Mouse (Mus musculus) forebrain, embryonic 12.5 days (tissue): ENCODE data around the gene Agpat4. TPM values are rescaled to one million over a fixed set of nuclear protein-coding genes. Genes with fewer than 3 reads are reported as not detected.

Source experiments
- ATAC-seq: fragments of 200-750 bp; cut with Nextera tagmentation; 2 replicates; pipeline ENCODE4 v1.8.0; 2017; ENCODE audit warnings: moderate TSS enrichment; ENCODE audit not compliant: low FRiP score
- H3K27ac ChIP-seq: fragments of 300-500 bp; sonication (generic); 2 replicates; pipeline ENCODE4 v1.5.1; 2016; ENCODE audit warnings: mild to moderate bottlenecking
- H3K27me3 ChIP-seq: fragments of 300-500 bp; sonication (generic); 2 replicates; pipeline ENCODE4 v1.6.1; 2016; ENCODE audit warnings: mild to moderate bottlenecking
- H3K36me3 ChIP-seq: fragments of 300-500 bp; sonication (generic); replicated peaks from 2 replicates; pipeline ENCODE4 v1.6.1; 2016; ENCODE audit warnings: mild to moderate bottlenecking
- H3K4me1 ChIP-seq: fragments of 300-500 bp; sonication (generic); 2 replicates; pipeline ENCODE4 v1.6.1; 2016
- H3K4me2 ChIP-seq: fragments of 300-500 bp; sonication (generic); 2 replicates; pipeline ENCODE4 v1.6.1; 2016; ENCODE audit warnings: mild to moderate bottlenecking, moderate library complexity
- H3K4me3 ChIP-seq: fragments of 300-500 bp; sonication (generic); replicated peaks from 2 replicates; pipeline ENCODE4 v1.5.1; 2016; ENCODE audit warnings: mild to moderate bottlenecking
- H3K9ac ChIP-seq: fragments of 300-500 bp; sonication (generic); 2 replicates; pipeline ENCODE4 v1.6.1; 2016; ENCODE audit warnings: mild to moderate bottlenecking
- H3K9me3 ChIP-seq: fragments of 300-500 bp; sonication (generic); 2 replicates; pipeline ENCODE4 v1.6.1; 2016
- WGBS: fragments of 180-500 bp; shearing (Covaris S2); methylation state at CpG from one replicate; pipeline ENCODE4 v1.1.7; 2016; 5-methylcytosine and 5-hydroxymethylcytosine counted together
- polyA plus RNA-seq: library from polyadenylated mRNA; unstranded; fragments of >200 nt; fragmentation: Nextera tagmentation; extraction: Ambion mirVana; gene quantifications from 2 replicates; pipeline ENCODE4 v1.2.1, GENCODE M21; 2016

Gene Agpat4
- polyA plus RNA-seq, 1 experiment from 2014 or later, result 40.9 TPM

DNA sequence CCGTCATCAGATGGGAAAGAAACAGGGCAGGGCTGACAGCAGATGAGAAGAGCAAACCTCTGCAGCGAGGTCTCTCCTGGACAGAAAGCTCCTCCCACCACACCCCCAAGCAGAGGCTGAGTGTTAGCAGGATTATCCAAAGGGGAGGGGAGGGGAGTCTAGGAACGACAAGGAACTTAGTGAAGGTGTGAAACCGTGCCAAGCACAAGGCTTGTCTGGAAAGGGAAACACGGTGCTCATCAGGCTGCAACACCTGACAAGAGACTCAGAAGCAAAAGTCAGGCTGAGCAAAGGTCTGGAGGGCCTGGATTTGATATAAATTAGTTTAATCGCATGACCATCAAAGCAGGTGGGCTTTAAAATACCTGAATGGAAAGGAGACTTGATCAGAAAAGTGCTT lies 140.0 kb downstream of the Agpat4 start:
- 78% methylated on average over 6 of the region's 6 CpGs for WGBS
- H3K9ac ChIP-seq, result no peak overlapping the region
- H3K36me3 ChIP-seq, result peaks cover 84% of the 10 kb centered on the region

DNA sequence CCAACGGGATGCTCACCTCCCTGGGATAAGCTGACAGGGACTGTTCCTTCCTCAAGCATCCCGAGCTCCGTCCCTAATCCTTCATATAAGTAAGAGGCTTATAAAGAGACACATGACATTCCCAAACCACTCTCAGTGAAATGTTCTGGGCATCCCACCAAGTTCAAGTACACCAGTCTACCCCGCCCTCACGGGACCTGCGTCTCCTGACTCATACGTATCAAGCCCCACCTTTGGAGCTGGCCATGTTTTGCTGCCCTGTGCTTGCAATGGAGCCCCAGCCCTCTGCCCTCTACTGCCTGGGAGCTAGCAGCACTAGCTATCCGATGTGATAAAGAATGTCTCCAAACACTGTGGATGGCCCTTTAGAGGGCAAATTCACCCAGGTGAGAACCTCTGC lies 141.5 kb downstream of the Agpat4 start:
- H3K4me2 ChIP-seq, result no peak overlapping the region
- H3K36me3 ChIP-seq, result peaks cover 73% of the 10 kb centered on the region
- no peak overlapping the region for H3K4me3 ChIP-seq
- H3K27ac ChIP-seq, result no peak overlapping the region
- WGBS, result 93% methylated on average over 8 of the region's 8 CpGs
- H3K9me3 ChIP-seq, result no peaks in the 10 kb centered on the region
- no peaks in the 10 kb centered on the region for H3K27me3 ChIP-seq
- H3K4me1 ChIP-seq, result no peaks in the 10 kb centered on the region
- no peak overlapping the region for H3K9ac ChIP-seq
- ATAC-seq, result no peak

More for the DNA sequence above, 140.0 kb downstream of the Agpat4 start:
- no peaks in the 10 kb centered on the region for H3K27me3 ChIP-seq
- no peak for ATAC-seq
- H3K4me3 ChIP-seq, result no peak overlapping the region
- no peaks in the 10 kb centered on the region for H3K4me1 ChIP-seq
- no peak overlapping the region for H3K27ac ChIP-seq
- no peak overlapping the region for H3K4me2 ChIP-seq
- no peaks in the 10 kb centered on the region for H3K9me3 ChIP-seq

DNA sequence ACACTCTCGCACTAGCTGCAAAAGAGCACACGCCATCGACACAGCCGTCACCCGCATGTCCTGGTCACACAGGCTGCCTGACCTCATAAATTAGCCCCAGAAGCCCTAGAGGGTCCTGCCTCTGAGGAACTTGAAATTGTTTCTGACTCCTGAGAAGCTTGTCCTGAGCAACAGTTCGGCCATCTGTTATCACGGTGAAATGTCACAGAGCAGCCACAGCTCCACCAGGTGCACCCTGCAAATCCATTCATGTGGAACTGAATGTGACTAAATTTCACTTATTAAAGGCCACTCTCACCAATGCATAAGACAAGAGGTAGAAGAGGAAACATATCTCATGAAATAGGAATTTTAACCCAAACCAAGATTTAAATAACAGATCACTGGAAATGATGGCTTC lies 142.9 kb downstream of the Agpat4 start:
- H3K27ac ChIP-seq, result no peak overlapping the region
- H3K4me1 ChIP-seq, result 0 out of 2 replicates have a peak, but pooled peaks cover 7% of the 10 kb centered on the region
- H3K9ac ChIP-seq, result no peak overlapping the region
- H3K27me3 ChIP-seq, result no peaks in the 10 kb centered on the region
- peaks cover 59% of the 10 kb centered on the region for H3K36me3 ChIP-seq
- no peaks in the 10 kb centered on the region for H3K9me3 ChIP-seq
- no peak overlapping the region for H3K4me3 ChIP-seq
- no peak for ATAC-seq
- WGBS, result 92% methylated on average over 7 of the region's 7 CpGs
- H3K4me2 ChIP-seq, result no peak overlapping the region

DNA sequence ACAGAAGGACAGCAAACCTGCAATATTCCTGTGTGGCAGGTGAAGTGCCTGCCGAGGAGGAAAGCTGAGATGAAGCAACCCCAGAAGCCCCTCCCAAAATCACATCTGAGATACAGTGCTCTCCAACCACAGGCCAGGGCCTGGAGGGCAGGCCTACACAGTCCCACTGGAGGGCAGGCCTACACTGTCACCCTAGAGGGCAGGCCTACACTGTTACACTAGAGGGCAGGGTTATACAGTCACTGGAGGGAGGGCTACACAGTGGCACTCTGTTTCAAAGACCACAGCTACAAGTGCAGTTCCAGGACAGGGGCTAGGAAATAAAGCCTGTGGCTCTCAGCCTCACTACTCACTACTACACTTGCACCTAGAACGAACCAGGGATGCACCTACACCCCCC lies 143.4 kb downstream of the Agpat4 start:
- H3K27ac ChIP-seq, result no peak overlapping the region
- peaks cover 54% of the 10 kb centered on the region for H3K36me3 ChIP-seq
- no peak for ATAC-seq
- H3K9me3 ChIP-seq, result no peaks in the 10 kb centered on the region
- no peak overlapping the region for H3K9ac ChIP-seq
- H3K4me3 ChIP-seq, result no peak overlapping the region
- H3K4me1 ChIP-seq, result peaks cover 9% of the 10 kb centered on the region; the same call in 1 of the 2 replicates
- H3K4me2 ChIP-seq, result no peak overlapping the region
- 78% methylated on average over 2 of the region's 2 CpGs for WGBS
- no peaks in the 10 kb centered on the region for H3K27me3 ChIP-seq

DNA sequence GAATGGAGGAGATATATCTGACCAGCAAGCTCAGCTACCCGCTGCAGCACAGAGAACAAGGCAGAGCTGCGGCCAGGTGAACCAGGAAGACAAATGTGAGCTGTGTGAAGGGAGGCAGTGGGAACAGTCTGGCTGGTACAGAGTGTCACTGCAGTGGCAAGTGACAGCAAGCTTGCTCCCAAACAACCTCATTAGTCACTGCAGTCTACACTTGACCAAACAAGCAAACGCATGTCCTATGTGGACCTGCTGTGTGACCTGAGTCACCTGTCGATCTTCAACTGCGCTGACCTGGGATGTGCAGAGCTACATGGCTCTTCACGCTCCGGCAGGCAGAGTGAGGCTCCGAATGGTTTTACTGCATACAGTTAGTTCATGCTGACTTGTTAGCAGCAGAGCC lies 144.3 kb downstream of the Agpat4 start:
- Histone ChIP-seq H3K27me3 (no peaks in the 10 kb centered on the region), H3K9ac (no peak overlapping the region), H3K4me1 (peaks cover 16% of the 10 kb centered on the region), H3K36me3 (peaks cover 44% of the 10 kb centered on the region), H3K9me3 (no peaks in the 10 kb centered on the region), H3K4me3 (no peak overlapping the region), H3K27ac (no peak overlapping the region), H3K4me2 (no peak overlapping the region)
- ATAC-seq, result no peak
- 97% methylated on average over 8 of the region's 8 CpGs for WGBS

DNA sequence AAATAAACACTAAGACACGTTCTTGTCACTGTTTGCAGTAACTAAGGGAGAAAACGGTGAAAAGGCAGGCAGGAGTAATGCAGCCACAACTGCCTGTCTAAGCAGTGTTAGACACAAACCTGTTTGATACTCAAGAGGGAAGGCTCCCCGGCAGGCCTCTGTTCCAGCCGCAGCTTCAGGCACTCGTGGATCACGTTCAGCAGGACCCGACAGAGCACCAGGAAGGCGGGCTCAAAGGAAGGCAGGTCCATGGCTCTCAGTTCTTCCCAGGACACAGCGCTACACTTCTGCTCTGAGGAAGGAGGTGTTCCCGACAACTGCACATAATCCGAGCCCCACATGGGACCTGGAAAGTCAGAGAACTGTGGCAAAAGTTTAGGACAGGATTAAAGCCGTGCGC lies 145.3 kb downstream of the Agpat4 start:
- WGBS, result 86% methylated on average over 13 of the region's 13 CpGs
- Histone ChIP-seq H3K9me3 (no peaks in the 10 kb centered on the region), H3K27ac (no peak overlapping the region; the same call in 1 of the 2 replicates), H3K36me3 (peaks cover 39% of the 10 kb centered on the region), H3K27me3 (no peaks in the 10 kb centered on the region), H3K9ac (no peak overlapping the region), H3K4me1 (peaks cover 20% of the 10 kb centered on the region), H3K4me3 (no peak overlapping the region), H3K4me2 (no peak overlapping the region)
- ATAC-seq, result no peak

DNA sequence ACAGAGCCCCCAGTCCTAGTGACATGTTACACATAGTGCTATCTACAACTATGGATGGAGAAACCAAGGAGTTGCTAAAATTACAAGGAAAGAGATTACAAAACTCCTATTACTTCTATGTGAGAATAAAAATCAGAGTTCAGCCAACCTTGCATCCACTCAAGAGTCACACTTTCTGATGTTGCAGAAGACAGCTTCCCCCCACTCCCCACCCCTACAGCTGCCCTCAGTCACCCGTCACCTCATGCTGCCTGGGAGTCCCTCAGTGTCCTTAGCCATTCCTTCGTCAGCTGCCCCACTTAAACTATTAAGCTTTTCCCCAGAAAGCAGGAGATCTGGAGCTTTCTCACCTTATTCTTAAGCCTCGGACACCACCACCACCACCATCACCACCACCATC lies 145.8 kb downstream of the Agpat4 start:
- Histone ChIP-seq H3K9ac (no peak overlapping the region), H3K4me2 (no peak overlapping the region), H3K27ac (no peak overlapping the region), H3K36me3 (peaks cover 39% of the 10 kb centered on the region), H3K27me3 (no peaks in the 10 kb centered on the region), H3K4me1 (peaks cover 23% of the 10 kb centered on the region), H3K4me3 (no peak overlapping the region), H3K9me3 (no peaks in the 10 kb centered on the region)
- no peak for ATAC-seq
- WGBS, result 86% methylated on average over 3 of the region's 3 CpGs

DNA sequence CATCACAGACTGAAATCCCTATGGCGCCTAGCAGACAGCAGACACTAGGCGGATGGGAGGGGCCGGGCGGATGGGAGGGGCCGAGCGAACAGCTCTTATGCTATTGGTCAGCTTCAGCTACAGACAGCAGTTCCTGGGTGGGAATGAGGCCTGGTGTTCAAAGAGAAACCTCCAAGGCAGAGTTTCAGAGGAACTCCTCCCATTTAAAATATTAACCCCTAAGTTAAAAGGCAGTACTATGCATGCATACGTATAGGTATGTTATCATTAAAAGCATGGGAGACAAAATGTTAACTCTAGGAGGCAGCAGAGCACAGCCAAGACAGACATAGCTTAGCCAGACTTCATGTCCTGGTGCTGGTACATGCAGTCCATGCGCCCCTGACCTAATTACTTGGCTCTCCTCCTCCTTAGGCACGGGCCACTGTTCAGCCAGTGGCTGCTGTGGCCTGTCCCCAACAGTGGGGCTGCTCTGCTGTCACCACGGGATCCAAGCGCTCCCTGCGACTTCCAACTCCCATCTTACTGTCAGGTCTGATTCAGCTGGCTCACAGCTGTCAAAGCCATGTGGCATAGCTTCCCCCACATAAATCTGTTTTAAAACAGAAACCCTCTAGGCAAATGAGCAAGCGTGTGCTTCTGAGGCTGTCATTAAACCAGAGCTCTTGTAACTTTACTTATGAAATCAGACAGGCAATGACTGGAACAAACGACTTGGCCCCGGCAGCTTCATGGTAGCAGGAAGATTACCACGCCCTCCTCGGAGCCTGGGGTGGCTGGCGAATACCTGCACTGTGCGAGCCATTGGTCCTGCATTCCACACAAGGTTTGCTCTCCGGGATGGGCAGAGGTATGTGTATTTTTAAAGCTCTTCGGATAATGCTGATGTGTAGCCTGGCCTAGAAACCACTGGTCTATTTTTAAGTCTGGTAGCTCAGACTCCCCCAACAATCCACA lies 147.7 kb downstream of the Agpat4 start:
- Histone ChIP-seq H3K9me3 (no peaks in the 10 kb centered on the region), H3K27me3 (no peaks in the 10 kb centered on the region), H3K27ac (no peak overlapping the region), H3K4me3 (no peak overlapping the region), H3K4me1 (peaks cover 23% of the 10 kb centered on the region), H3K4me2 (no peak overlapping the region), H3K36me3 (peaks cover 42% of the 10 kb centered on the region), H3K9ac (no peak overlapping the region)
- 75% methylated on average over 21 of the region's 21 CpGs for WGBS
- peak; percentile 58; the same call in 1 of the 2 replicates for ATAC-seq

DNA sequence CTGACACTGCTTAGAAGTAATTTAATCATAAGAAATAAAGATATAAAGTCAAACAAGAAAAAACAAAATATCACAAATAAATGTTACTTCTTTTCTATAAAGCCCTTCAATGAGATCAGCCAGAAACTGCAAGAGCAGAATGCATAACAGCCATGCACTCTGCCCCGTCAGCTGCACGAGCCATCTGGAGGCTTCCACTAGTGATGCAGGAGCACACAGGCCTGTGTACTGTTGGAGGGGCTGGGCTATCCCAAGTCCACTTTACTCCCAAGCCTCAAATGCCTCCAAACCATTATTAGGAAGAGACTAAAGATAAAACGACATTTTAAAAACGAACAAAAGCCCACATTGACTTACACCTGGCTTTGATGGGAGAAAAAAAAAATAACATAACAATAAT lies 149.6 kb downstream of the Agpat4 start:
- Histone ChIP-seq H3K4me3 (no peak overlapping the region), H3K9me3 (no peaks in the 10 kb centered on the region), H3K36me3 (peaks cover 41% of the 10 kb centered on the region), H3K27ac (no peak overlapping the region), H3K4me2 (no peak overlapping the region), H3K9ac (no peak overlapping the region), H3K4me1 (peaks cover 23% of the 10 kb centered on the region), H3K27me3 (no peaks in the 10 kb centered on the region)
- no peak for ATAC-seq
- WGBS, result 90% methylated on average over 4 of the region's 4 CpGs

DNA sequence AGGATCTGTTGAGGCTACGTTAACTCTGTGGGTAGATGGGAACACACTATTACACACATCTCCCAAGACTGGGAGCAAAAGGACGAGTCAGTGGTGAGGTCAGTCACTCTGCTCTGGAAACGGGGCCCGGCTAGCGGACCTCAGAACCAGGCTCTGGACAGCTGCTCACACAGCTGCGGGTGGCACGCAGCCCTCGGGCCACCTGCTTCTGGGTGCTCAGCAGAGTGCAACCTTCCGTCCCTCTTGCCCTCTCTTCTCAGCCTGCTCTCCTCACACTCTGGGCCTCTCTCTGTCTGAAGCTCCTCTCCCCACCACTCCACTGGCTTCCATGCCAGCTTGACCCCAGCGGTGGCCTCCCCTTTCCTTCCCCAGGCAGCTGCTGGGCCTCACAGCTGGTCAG lies 150.0 kb downstream of the Agpat4 start:
- Histone ChIP-seq H3K4me3 (no peak overlapping the region), H3K27me3 (no peaks in the 10 kb centered on the region), H3K27ac (peak overlapping the region; percentile 25; the same call in 1 of the 2 replicates), H3K36me3 (peaks cover 37% of the 10 kb centered on the region), H3K4me1 (peaks cover 23% of the 10 kb centered on the region), H3K9ac (no peak overlapping the region), H3K9me3 (no peaks in the 10 kb centered on the region), H3K4me2 (no peak overlapping the region)
- WGBS, result 92% methylated on average over 10 of the region's 10 CpGs
- 0 out of 2 replicates have a peak, but pooled peaks have one; percentile 20 for ATAC-seq
